Mouse (Mus musculus): ENCODE results near the gene Bckdha. TPM values are rescaled to one million over a fixed set of nuclear protein-coding genes. Genes with fewer than 3 reads are reported as not detected.
A peak's percentile ranks its signal among the peaks of the same experiment; 100 is the strongest.

The Bckdha gene
- polyA plus RNA-seq, 1 experiment from 2014 or later = 30.5 TPM

DNA sequence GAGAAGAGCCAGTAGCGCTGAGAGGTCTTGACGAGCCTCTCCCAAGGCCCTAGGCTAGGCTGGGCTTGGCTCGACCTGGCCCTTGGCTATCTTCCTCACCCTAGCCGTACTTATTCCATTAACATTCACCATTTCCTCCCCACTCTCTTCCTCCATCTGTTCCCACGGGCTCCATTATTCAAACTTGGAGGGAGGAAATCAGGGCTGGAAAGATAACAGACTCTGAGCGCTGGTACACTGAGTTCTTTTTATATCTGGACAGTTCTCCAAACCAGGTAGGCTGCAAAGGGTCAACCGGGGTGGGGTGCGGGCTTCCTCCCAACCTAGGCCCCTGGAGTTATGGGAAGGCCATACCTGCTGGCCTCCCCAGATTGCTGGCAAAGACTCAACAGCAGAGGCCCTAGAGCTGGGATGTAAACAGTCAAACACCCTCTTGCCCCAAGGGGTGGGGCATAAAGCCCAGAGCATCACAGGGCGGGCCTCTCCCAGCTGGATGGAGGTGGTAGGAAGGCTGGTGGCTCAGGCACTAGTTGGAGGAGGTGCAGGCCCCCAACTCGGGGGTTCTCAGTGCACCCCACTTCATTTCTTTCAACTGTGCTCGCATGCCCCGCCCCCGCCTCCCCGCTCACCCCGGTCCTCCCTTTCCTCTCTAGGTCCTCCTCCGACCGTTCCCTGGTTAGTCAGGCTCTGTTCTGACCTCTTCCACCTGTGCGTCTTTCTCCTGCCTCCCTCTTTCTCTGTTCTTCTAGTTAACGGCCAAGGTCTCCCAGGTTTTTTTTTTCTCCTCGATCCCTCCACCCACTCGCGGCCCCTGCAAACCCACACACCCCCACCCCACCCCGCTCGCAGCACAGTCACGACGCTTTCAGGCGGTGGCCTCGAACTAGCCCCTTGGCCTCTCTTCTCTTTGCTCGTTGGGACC lies 32.0 kb downstream of the Bckdha start, which contains the start of gene B3gnt8:
TSS of gene B3gnt8 (plus strand) at position 146 of the 922 bp plus-strand sequence.
- 24% methylated on average over 24 of the region's 29 CpGs for WGBS
- H3K9me3 ChIP-seq (ENCODE audit: control insufficient read depth, low read length) = no peaks in the 10 kb centered on the region
- no peak within 1 kb of the TSS for H3K27ac ChIP-seq (ENCODE audit: low read depth, low read length)
- ATAC-seq (replicated peaks; ENCODE audit: low FRiP score) = no peak
- H3K4me3 ChIP-seq (ENCODE audit: low read depth, low read length) = peak within 1 kb of the TSS; percentile 24
- DNase-seq (ENCODE audit: low spot score) = no peak
- peak within 1 kb of the TSS; percentile 30 for H3K9ac ChIP-seq (ENCODE audit: low read length)
- peak within 1 kb of the TSS; percentile 57 for H3K4me2 ChIP-seq (ENCODE audit: low read depth, low read length, severe bottlenecking)
- no peaks in the 10 kb centered on the region for H3K36me3 ChIP-seq (ENCODE audit: control insufficient read depth, insufficient read depth, low read length)
- peaks cover 7% of the 10 kb centered on the region; the same call in 1 of the 2 replicates for H3K4me1 ChIP-seq (replicated peaks; ENCODE audit: control insufficient read depth, insufficient read depth, low read length)
- 0 out of 2 replicates have a peak, but pooled peaks cover 3% of the 10 kb centered on the region for H3K27me3 ChIP-seq (ENCODE audit: control insufficient read depth, insufficient read depth, low read length)

DNA sequence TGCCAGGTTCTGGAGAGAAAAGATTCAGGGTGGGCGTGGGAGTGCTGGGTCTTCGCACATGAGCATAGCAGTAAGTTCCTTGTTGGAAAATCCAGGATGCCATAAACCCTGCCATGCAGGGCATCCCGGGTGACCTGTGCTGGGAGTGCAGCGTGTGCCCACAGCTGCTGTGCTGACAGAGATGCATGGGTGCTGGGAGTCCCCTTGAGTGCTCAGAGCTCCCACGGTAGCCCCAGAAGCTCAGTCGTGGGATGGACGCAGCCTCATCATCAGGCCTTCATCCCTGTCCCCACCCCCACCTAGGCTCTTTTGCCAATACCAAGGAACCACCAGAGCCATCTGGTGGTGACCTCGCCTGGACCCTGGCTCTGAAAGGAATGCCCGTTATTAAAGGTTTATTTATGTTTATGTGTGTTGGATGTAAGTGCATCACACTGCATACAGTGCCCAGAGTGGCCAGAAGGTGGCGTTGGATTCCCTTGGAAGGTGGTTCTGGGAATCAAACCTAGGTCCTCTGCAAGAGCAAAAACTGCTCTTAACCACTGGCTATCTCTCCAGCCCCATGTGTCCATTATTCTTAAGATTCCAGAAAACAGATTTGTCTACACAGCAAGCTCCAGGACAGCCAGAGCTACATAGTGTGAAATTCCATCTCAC lies 33.1 kb downstream of the Bckdha start:
- Histone ChIP-seq H3K4me2 (ENCODE audit: low read depth, low read length, severe bottlenecking) (no peak overlapping the region), H3K9me3 (ENCODE audit: control insufficient read depth, low read length) (no peaks in the 10 kb centered on the region), H3K4me1 (replicated peaks; ENCODE audit: control insufficient read depth, insufficient read depth, low read length) (peaks cover 7% of the 10 kb centered on the region; the same call in 1 of the 2 replicates), H3K27me3 (ENCODE audit: control insufficient read depth, insufficient read depth, low read length) (0 out of 2 replicates have a peak, but pooled peaks cover 3% of the 10 kb centered on the region), H3K36me3 (ENCODE audit: control insufficient read depth, insufficient read depth, low read length) (no peaks in the 10 kb centered on the region), H3K9ac (ENCODE audit: low read length) (no peak overlapping the region), H3K4me3 (ENCODE audit: low read depth, low read length) (no peak overlapping the region), H3K27ac (ENCODE audit: low read depth, low read length) (no peak overlapping the region)
- no peak for DNase-seq (ENCODE audit: low spot score)
- WGBS = 80% methylated on average over 10 of the region's 10 CpGs
- ATAC-seq (replicated peaks; ENCODE audit: low FRiP score) = no peak

- Histone ChIP-seq H3K4me2 (ENCODE audit: low read depth, low read length, severe bottlenecking) (no peak overlapping the region), H3K27me3 (ENCODE audit: control insufficient read depth, insufficient read depth, low read length) (0 out of 2 replicates have a peak, but pooled peaks cover 3% of the 10 kb centered on the region), H3K27ac (ENCODE audit: low read depth, low read length) (no peak overlapping the region), H3K4me3 (ENCODE audit: low read depth, low read length) (no peak overlapping the region), H3K9me3 (ENCODE audit: control insufficient read depth, low read length) (no peaks in the 10 kb centered on the region), H3K4me1 (replicated peaks; ENCODE audit: control insufficient read depth, insufficient read depth, low read length) (peaks cover 7% of the 10 kb centered on the region; the same call in 1 of the 2 replicates), H3K9ac (ENCODE audit: low read length) (no peak overlapping the region), H3K36me3 (ENCODE audit: control insufficient read depth, insufficient read depth, low read length) (no peaks in the 10 kb centered on the region)
- 86% methylated on average over 5 of the region's 5 CpGs for WGBS
- ATAC-seq (replicated peaks; ENCODE audit: low FRiP score) (no peak), DNase-seq (ENCODE audit: low spot score) (no peak)
These were observed 33.9 kb downstream of the Bckdha start for GRCm38 (mm10) chr7:25624851-25625250.

- no peak for ATAC-seq (replicated peaks; ENCODE audit: low FRiP score)
- WGBS = 86% methylated on average over 11 of the region's 11 CpGs
These were observed 34.9 kb downstream of the Bckdha start for GRCm38 (mm10) chr7:25623857-25624370.

DNA sequence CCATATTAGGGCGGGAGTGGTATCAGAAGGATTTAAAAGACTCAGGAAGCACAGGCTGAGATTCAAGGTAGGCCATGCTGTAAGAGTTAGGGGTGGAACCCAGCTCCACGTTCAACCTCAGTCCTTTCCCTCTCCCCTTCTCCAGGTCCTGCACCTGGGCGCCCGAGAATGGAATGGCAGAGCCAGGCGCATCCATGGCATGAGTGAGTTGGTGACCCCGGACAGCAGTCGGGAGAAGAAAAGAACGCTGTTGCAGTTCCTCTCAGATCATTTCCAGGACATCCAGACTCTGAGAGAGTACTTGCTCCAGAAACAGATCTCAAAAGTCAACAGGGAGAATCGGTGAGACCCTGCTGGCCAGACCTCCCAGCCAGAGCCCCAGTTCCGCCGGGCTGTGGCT lies 38.0 kb downstream of the Bckdha start:
- WGBS = 93% methylated on average over 11 of the region's 11 CpGs
- ATAC-seq (replicated peaks; ENCODE audit: low FRiP score) = no peak

More at GRCm38 (mm10) chr7:25623857-25624370, 34.9 kb downstream of the Bckdha start:
- H3K4me2 ChIP-seq (ENCODE audit: low read depth, low read length, severe bottlenecking) = no peak overlapping the region
- no peak overlapping the region for H3K9ac ChIP-seq (ENCODE audit: low read length)
- no peaks in the 10 kb centered on the region for H3K36me3 ChIP-seq (ENCODE audit: control insufficient read depth, insufficient read depth, low read length)
- H3K4me3 ChIP-seq (ENCODE audit: low read depth, low read length) = no peak overlapping the region
- 0 out of 2 replicates have a peak, but pooled peaks cover 3% of the 10 kb centered on the region for H3K27me3 ChIP-seq (ENCODE audit: control insufficient read depth, insufficient read depth, low read length)
- H3K27ac ChIP-seq (ENCODE audit: low read depth, low read length) = no peak overlapping the region
- DNase-seq (ENCODE audit: low spot score) = no peak
- peaks cover 7% of the 10 kb centered on the region; the same call in 1 of the 2 replicates for H3K4me1 ChIP-seq (replicated peaks; ENCODE audit: control insufficient read depth, insufficient read depth, low read length)
- H3K9me3 ChIP-seq (ENCODE audit: control insufficient read depth, low read length) = no peaks in the 10 kb centered on the region

DNA sequence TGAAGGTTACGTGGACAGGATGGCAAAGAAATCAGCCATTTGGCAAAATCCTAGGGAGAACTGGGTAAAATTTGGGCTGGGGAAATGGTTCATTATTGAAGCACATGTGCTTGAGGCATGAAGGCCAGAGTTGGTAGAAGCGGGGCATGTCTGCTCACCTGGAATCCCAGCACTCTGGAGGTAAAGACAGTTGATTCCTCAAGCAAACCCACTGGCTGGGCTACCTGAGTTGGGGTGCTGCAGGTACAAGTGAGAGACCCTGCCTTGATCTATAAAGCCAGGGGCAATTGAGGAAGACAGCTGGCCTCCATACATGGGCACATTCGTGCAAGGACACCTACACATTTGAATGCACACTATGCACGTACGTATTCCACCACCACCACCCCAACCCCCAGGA lies 38.7 kb downstream of the Bckdha start:
- Histone ChIP-seq H3K4me3 (ENCODE audit: low read depth, low read length) (peak overlapping the region; percentile 60), H3K4me2 (ENCODE audit: low read depth, low read length, severe bottlenecking) (peak overlapping the region; percentile 52; the same call in 1 of the 2 replicates), H3K4me1 (replicated peaks; ENCODE audit: control insufficient read depth, insufficient read depth, low read length) (no peaks in the 10 kb centered on the region), H3K9ac (ENCODE audit: low read length) (no peak overlapping the region), H3K36me3 (ENCODE audit: control insufficient read depth, insufficient read depth, low read length) (no peaks in the 10 kb centered on the region), H3K9me3 (ENCODE audit: control insufficient read depth, low read length) (no peaks in the 10 kb centered on the region), H3K27ac (ENCODE audit: low read depth, low read length) (no peak overlapping the region), H3K27me3 (ENCODE audit: control insufficient read depth, insufficient read depth, low read length) (no peaks in the 10 kb centered on the region)
- ATAC-seq (replicated peaks; ENCODE audit: low FRiP score) = no peak
- 92% methylated on average over 5 of the region's 5 CpGs for WGBS
- DNase-seq (ENCODE audit: low spot score) = peak; percentile 34

More for the DNA sequence above, 38.0 kb downstream of the Bckdha start:
- Histone ChIP-seq H3K4me1 (replicated peaks; ENCODE audit: control insufficient read depth, insufficient read depth, low read length) (no peaks in the 10 kb centered on the region), H3K4me3 (ENCODE audit: low read depth, low read length) (no peak overlapping the region), H3K4me2 (ENCODE audit: low read depth, low read length, severe bottlenecking) (no peak overlapping the region), H3K27ac (ENCODE audit: low read depth, low read length) (no peak overlapping the region), H3K9me3 (ENCODE audit: control insufficient read depth, low read length) (no peaks in the 10 kb centered on the region), H3K36me3 (ENCODE audit: control insufficient read depth, insufficient read depth, low read length) (no peaks in the 10 kb centered on the region), H3K27me3 (ENCODE audit: control insufficient read depth, insufficient read depth, low read length) (no peaks in the 10 kb centered on the region), H3K9ac (ENCODE audit: low read length) (no peak overlapping the region)
- peak; percentile 37 for DNase-seq (ENCODE audit: low spot score)

DNA sequence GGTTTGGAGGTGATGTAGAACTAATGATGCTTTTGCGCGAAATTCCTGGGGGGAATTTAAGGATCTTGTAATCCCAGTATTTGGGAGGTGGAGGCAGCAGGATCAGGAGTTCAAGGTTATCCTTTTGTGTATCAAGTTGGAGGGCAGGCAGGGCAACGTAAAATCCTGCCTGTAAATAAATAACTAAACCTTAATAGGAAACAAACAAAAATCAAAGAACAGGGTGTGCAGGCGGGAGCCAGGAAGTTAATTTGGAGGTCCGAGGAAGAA lies 39.1 kb downstream of the Bckdha start:
- peak overlapping the region; percentile 60 for H3K4me3 ChIP-seq (ENCODE audit: low read depth, low read length)
- H3K27me3 ChIP-seq (ENCODE audit: control insufficient read depth, insufficient read depth, low read length) = no peaks in the 10 kb centered on the region
- H3K4me2 ChIP-seq (ENCODE audit: low read depth, low read length, severe bottlenecking) = peak overlapping the region; percentile 52
- H3K4me1 ChIP-seq (replicated peaks; ENCODE audit: control insufficient read depth, insufficient read depth, low read length) = no peaks in the 10 kb centered on the region
- peak overlapping the region; percentile 59 for H3K9ac ChIP-seq (ENCODE audit: low read length)
- H3K9me3 ChIP-seq (ENCODE audit: control insufficient read depth, low read length) = no peaks in the 10 kb centered on the region
- ATAC-seq (replicated peaks; ENCODE audit: low FRiP score) = no peak
- H3K27ac ChIP-seq (ENCODE audit: low read depth, low read length) = no peak overlapping the region
- DNase-seq (ENCODE audit: low spot score) = no peak
- 17% methylated on average over 5 of the region's 5 CpGs for WGBS
- no peaks in the 10 kb centered on the region for H3K36me3 ChIP-seq (ENCODE audit: control insufficient read depth, insufficient read depth, low read length)

- no peaks in the 10 kb centered on the region for H3K4me1 ChIP-seq (replicated peaks; ENCODE audit: control insufficient read depth, insufficient read depth, low read length)
- WGBS = 1% methylated on average over 53 of the region's 53 CpGs
- no peak within 1 kb of the TSS for H3K27ac ChIP-seq (ENCODE audit: low read depth, low read length)
- no peaks in the 10 kb centered on the region for H3K27me3 ChIP-seq (ENCODE audit: control insufficient read depth, insufficient read depth, low read length)
- ATAC-seq (replicated peaks; ENCODE audit: low FRiP score) (peak; percentile 94), DNase-seq (ENCODE audit: low spot score) (peak; percentile 93)
- no peaks in the 10 kb centered on the region for H3K36me3 ChIP-seq (ENCODE audit: control insufficient read depth, insufficient read depth, low read length)
- H3K9ac ChIP-seq (ENCODE audit: low read length) = peak within 1 kb of the TSS; percentile 59
- H3K9me3 ChIP-seq (ENCODE audit: control insufficient read depth, low read length) = no peaks in the 10 kb centered on the region
- H3K4me3 ChIP-seq (ENCODE audit: low read depth, low read length) = peak within 1 kb of the TSS; percentile 60
- peak within 1 kb of the TSS; percentile 52 for H3K4me2 ChIP-seq (ENCODE audit: low read depth, low read length, severe bottlenecking)
These were observed 39.7 kb downstream of the Bckdha start, which contains the start of gene Dmac2 for GRCm38 (mm10) chr7:25618865-25619721. Gene Dmac2 (plus strand): TSS chr7:25619414.
